Mouse (Mus musculus) megakaryocyte, embryonic 14.5 days (primary cell): ENCODE measurements at regions not wholly inside any gene's neighbourhood (a gene's known extent, or its start where the extent isn't known, plus 50 kb on each side); places are given as distances from the start of the nearest gene placed in this dataset.

Experiments used
- FLI1 ChIP-seq: IDR thresholded peaks from 2 replicates; pipeline ENCODE4 v1.6.1; 2012; ENCODE audit warnings: low read length, inconsistent platforms, mixed read lengths
- GATA1 ChIP-seq: IDR thresholded peaks from 3 replicates; pipeline ENCODE4 v1.6.1; 2012; ENCODE audit warnings: mixed read lengths, low read length, inconsistent platforms, borderline replicate concordance

- TF ChIP-seq GATA1: no peak
- TF ChIP-seq FLI1: no peak
Observed at GRCm38 (mm10) chr5:64403982-64404345, 247.9 kb downstream of the Tbc1d1 start.
